Mouse (Mus musculus): ENCODE measurements around the gene Nectin3.

DNA sequence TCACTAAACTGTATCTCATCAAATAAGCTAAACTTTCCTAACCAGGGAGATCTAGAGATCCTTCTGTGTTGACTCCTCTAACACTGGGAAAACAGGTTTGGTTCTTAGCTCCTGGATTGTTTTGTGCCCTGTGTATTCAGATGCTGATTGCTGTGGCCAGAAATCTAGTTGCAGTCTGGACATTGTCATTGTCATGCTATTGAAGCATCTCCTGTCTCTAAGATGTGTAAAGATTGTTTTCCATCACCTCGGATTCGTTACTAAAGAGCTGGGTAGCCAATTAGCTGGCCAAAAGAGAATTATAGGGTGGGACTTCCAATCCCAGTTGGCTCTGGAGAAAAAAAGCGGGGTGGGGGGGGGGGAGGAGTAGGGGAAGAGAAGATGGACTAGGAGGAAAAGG is 2.4 kb upstream of the Nectin3 start:
- TF ChIP-seq CTCF (IDR thresholded peaks at IDR 0.05; ENCODE audit: low read depth) (no peak), EP300 (IDR thresholded peaks at IDR 0.05; ENCODE audit: low read depth) (no peak)

All from heart, postnatal 0 days (tissue).